Mouse (Mus musculus) thymus, postnatal 4 days (tissue): ENCODE data around the gene Pgs1.

Source experiments
- DNase-seq: peaks from one replicate; pipeline ENCODE4 v3.0.0; 2021

Pgs1 gene

GRCm38 (mm10) chr11:117986126-117987031, at the start of gene Pgs1:
Gene Pgs1 (plus strand): TSS chr11:117986292.
- peak; percentile 95 for DNase-seq

- no peak for DNase-seq
Measured at GRCm38 (mm10) chr11:117939004-117939730, 46.9 kb upstream of the Pgs1 start.

GRCm38 (mm10) chr11:117939741-117940285, 46.3 kb upstream of the Pgs1 start:
- DNase-seq = peak; percentile 32

GRCm38 (mm10) chr11:117940881-117941280, 45.2 kb upstream of the Pgs1 start:
- DNase-seq = no peak

GRCm38 (mm10) chr11:117941325-117941834, 44.7 kb upstream of the Pgs1 start:
- DNase-seq = peak; percentile 33

GRCm38 (mm10) chr11:117941848-117942247, 44.2 kb upstream of the Pgs1 start:
- DNase-seq = peak; percentile 46

- no peak for DNase-seq
Measured at GRCm38 (mm10) chr11:117946195-117946979, 39.7 kb upstream of the Pgs1 start.

- DNase-seq = peak; percentile 40
Measured at GRCm38 (mm10) chr11:117946996-117947419, 39.1 kb upstream of the Pgs1 start.

GRCm38 (mm10) chr11:117949392-117950091, 36.5 kb upstream of the Pgs1 start:
- DNase-seq = peak; percentile 65

GRCm38 (mm10) chr11:117951391-117951790, 34.7 kb upstream of the Pgs1 start:
- DNase-seq = peak; percentile 52

GRCm38 (mm10) chr11:117952174-117952933, 33.7 kb upstream of the Pgs1 start:
- DNase-seq = peak; percentile 94

- DNase-seq = peak; percentile 65
Measured at GRCm38 (mm10) chr11:117954094-117954493, 32.0 kb upstream of the Pgs1 start.

- peak; percentile 54 for DNase-seq
Measured at GRCm38 (mm10) chr11:117954819-117955218, 31.3 kb upstream of the Pgs1 start.

- no peak for DNase-seq
Measured at GRCm38 (mm10) chr11:117955621-117956020, 30.5 kb upstream of the Pgs1 start.

GRCm38 (mm10) chr11:117958197-117958596, 27.9 kb upstream of the Pgs1 start:
- DNase-seq = peak; percentile 30

- DNase-seq = no peak
Measured at GRCm38 (mm10) chr11:117959166-117959565, 26.9 kb upstream of the Pgs1 start.

GRCm38 (mm10) chr11:117959741-117960381, 26.2 kb upstream of the Pgs1 start:
- DNase-seq = peak; percentile 36

- DNase-seq = no peak
Measured at GRCm38 (mm10) chr11:117960601-117961000, 25.5 kb upstream of the Pgs1 start.

- peak; percentile 33 for DNase-seq
Measured at GRCm38 (mm10) chr11:117962228-117963067, 23.6 kb upstream of the Pgs1 start.
